Mouse (Mus musculus) embryonic facial prominence, embryonic 11.5 days (tissue): ENCODE results near the gene Rasgrf2. TPM values are rescaled to one million over a fixed set of nuclear protein-coding genes. Genes with fewer than 3 reads are reported as not detected.

Experiments
- ATAC-seq: fragments of 200-750 bp; cut with Nextera tagmentation; replicated peaks from 2 replicates; pipeline ENCODE4 v1.8.0; 2017; ENCODE audit warnings: low read depth; ENCODE audit not compliant: insufficient number of reproducible peaks, low FRiP score, low TSS enrichment
- DNase-seq: peaks from one replicate; pipeline ENCODE4 v3.0.0-alpha.2; 2015; ENCODE audit warnings: low spot score
- H3K27ac ChIP-seq: fragments of 300-500 bp; sonication (generic); replicated peaks from 2 replicates; pipeline ENCODE4 v1.5.1; 2014; ENCODE audit warnings: mild to moderate bottlenecking, low read depth, low read length, control low read depth
- H3K27me3 ChIP-seq: fragments of 300-500 bp; sonication (generic); 2 replicates; pipeline ENCODE4 v1.6.1; 2014; ENCODE audit warnings: mild to moderate bottlenecking, low read length, moderate library complexity, mixed read lengths; ENCODE audit not compliant: control insufficient read depth, insufficient read depth
- H3K36me3 ChIP-seq: fragments of 300-500 bp; sonication (generic); replicated peaks from 2 replicates; pipeline ENCODE4 v1.6.1; 2014; ENCODE audit warnings: low read depth, mild to moderate bottlenecking, low read length, moderate library complexity, mixed read lengths; ENCODE audit not compliant: control insufficient read depth, insufficient read depth
- H3K4me1 ChIP-seq: fragments of 300-500 bp; sonication (generic); 2 replicates; pipeline ENCODE4 v1.6.1; 2014; ENCODE audit warnings: low read length, mixed read lengths; ENCODE audit not compliant: control insufficient read depth, insufficient read depth
- H3K4me2 ChIP-seq: fragments of 300-500 bp; sonication (generic); 2 replicates; pipeline ENCODE4 v1.6.1; 2014; ENCODE audit warnings: low read depth, mild to moderate bottlenecking, control low read depth, low read length, moderate library complexity
- H3K4me3 ChIP-seq: fragments of 300-500 bp; sonication (generic); 2 replicates; pipeline ENCODE4 v1.5.1; 2014; ENCODE audit warnings: low read depth, low read length, control low read depth
- H3K9ac ChIP-seq: fragments of 300-500 bp; sonication (generic); replicated peaks from 2 replicates; pipeline ENCODE4 v1.6.1; 2014; ENCODE audit warnings: mild to moderate bottlenecking, control low read depth, low read length
- H3K9me3 ChIP-seq: fragments of 300-500 bp; sonication (generic); replicated peaks from 2 replicates; pipeline ENCODE4 v1.6.1; 2016; ENCODE audit warnings: mild to moderate bottlenecking, low read length, inconsistent platforms, mixed read lengths; ENCODE audit not compliant: control insufficient read depth
- WGBS: fragments of 180-500 bp; shearing (Covaris S2); extraction: QIAGEN DNeasy Blood & Tissue Kit; methylation state at CpG from one replicate; pipeline ENCODE4 v1.1.7; 2014; 5-methylcytosine and 5-hydroxymethylcytosine counted together
- polyA plus RNA-seq: library from polyadenylated mRNA; unstranded; fragments of >200 nt; fragmentation: Nextera tagmentation; extraction: Ambion mirVana; gene quantifications from 2 replicates; pipeline ENCODE4 v1.2.1, GENCODE M21; 2014

Gene Rasgrf2
- polyA plus RNA-seq, 1 experiment from 2014 or later: 0.10 TPM

DNA sequence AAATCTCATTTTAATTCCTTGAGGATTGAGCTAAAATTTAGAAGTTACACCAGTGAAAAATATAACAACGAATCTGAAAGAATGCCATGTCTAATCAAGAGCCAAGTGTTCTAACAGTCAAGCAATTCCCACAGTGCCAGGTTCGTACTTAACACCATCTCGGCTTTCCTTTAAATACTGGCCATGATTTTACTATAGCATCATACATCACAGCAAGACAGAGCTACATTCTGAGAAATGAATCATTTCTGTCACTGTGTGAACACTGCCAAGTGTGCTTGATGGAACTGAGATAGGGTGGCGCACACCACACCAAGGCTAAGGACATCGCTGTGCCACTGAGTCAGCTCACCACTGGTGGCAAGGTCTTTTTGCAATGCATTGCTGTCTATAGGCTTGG is 5.6 kb downstream of the Rasgrf2 start:
- H3K4me3 ChIP-seq: no peak overlapping the region
- WGBS: 91% methylated on average over 5 of the region's 5 CpGs

GRCm38 (mm10) chr13:92119623-92120022 is 11.8 kb downstream of the Rasgrf2 start:
- Histone ChIP-seq H3K9ac (no peak overlapping the region), H3K9me3 (no peaks in the 10 kb centered on the region), H3K27me3 (no peaks in the 10 kb centered on the region), H3K4me2 (no peak overlapping the region), H3K27ac (no peak overlapping the region), H3K36me3 (no peaks in the 10 kb centered on the region), H3K4me1 (no peaks in the 10 kb centered on the region), H3K4me3 (no peak overlapping the region)
- ATAC-seq: no peak
- DNase-seq: no peak
- WGBS: 69% methylated on average over 5 of the region's 5 CpGs

More for the DNA sequence above, 5.6 kb downstream of the Rasgrf2 start:
- Histone ChIP-seq H3K4me2 (no peak overlapping the region), H3K9ac (no peak overlapping the region), H3K36me3 (no peaks in the 10 kb centered on the region), H3K27ac (no peak overlapping the region), H3K9me3 (no peaks in the 10 kb centered on the region), H3K27me3 (peaks cover 5% of the 10 kb centered on the region), H3K4me1 (no peaks in the 10 kb centered on the region)
- DNase-seq (no peak), ATAC-seq (no peak)

- Histone ChIP-seq H3K36me3 (no peaks in the 10 kb centered on the region), H3K9ac (no peak overlapping the region), H3K4me1 (no peaks in the 10 kb centered on the region), H3K4me2 (no peak overlapping the region), H3K27me3 (no peaks in the 10 kb centered on the region), H3K4me3 (no peak overlapping the region), H3K9me3 (no peaks in the 10 kb centered on the region), H3K27ac (no peak overlapping the region)
- ATAC-seq: no peak
- WGBS: 70% methylated on average over 3 of the region's 3 CpGs
- DNase-seq: no peak
Observed at GRCm38 (mm10) chr13:92114076-92114475, 17.4 kb downstream of the Rasgrf2 start.

DNA sequence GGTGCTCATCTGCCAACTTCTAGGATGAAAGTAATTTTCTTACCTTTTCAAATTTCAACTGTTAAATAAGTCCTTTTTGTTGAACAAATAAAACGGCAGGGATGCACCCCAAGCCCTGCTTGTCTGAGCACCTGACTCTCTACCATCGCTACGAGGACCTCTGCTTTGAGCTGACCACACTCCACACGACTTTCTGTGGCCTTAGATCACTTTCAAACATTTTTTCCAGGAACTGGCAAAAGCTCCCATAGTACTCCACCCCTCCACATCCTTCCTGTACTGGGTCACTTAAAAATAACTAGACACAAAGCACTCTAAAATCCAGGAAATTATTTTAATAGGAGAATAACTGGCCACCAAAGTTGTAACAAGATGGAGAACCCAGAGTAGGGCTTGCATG is 23.2 kb downstream of the Rasgrf2 start:
- WGBS: 75% methylated on average over 4 of the region's 4 CpGs

GRCm38 (mm10) chr13:92104259-92104658 is 27.2 kb downstream of the Rasgrf2 start:
- ATAC-seq: no peak
- H3K4me2 ChIP-seq: no peak overlapping the region
- WGBS: 82% methylated on average over 7 of the region's 7 CpGs

More for the DNA sequence above, 23.2 kb downstream of the Rasgrf2 start:
- H3K27ac ChIP-seq: no peak overlapping the region
- no peak overlapping the region for H3K4me3 ChIP-seq
- no peak for ATAC-seq
- no peaks in the 10 kb centered on the region for H3K4me1 ChIP-seq
- DNase-seq: no peak
- no peaks in the 10 kb centered on the region for H3K36me3 ChIP-seq
- no peaks in the 10 kb centered on the region for H3K9me3 ChIP-seq
- no peak overlapping the region for H3K9ac ChIP-seq
- no peak overlapping the region for H3K4me2 ChIP-seq
- no peaks in the 10 kb centered on the region for H3K27me3 ChIP-seq

DNA sequence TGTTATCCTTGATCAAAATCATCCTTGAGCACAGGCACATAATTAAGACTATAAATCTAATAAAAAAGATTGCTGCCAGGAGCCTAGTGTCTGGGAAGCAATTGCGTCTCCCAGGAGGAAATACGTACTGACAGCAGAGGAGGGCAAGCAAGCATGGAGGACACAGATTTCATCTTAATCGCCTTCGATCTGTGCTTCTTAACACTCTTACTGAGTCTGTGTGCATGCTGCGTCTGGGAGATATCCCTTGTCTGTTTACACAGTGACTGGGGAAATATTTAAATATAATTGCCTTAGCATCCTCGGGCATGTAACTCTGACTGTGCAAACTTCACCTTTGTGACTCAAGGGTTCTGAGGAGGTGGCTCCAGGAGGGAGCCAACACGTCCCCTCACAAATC is 33.0 kb downstream of the Rasgrf2 start:
- Histone ChIP-seq H3K36me3 (no peaks in the 10 kb centered on the region), H3K27me3 (no peaks in the 10 kb centered on the region), H3K4me2 (no peak overlapping the region), H3K9me3 (no peaks in the 10 kb centered on the region), H3K27ac (no peak overlapping the region), H3K9ac (no peak overlapping the region), H3K4me3 (no peak overlapping the region), H3K4me1 (no peaks in the 10 kb centered on the region)
- ATAC-seq (no peak), DNase-seq (no peak)
- WGBS: 66% methylated on average over 7 of the region's 7 CpGs

More at GRCm38 (mm10) chr13:92104259-92104658, 27.2 kb downstream of the Rasgrf2 start:
- Histone ChIP-seq H3K36me3 (no peaks in the 10 kb centered on the region), H3K27ac (no peak overlapping the region), H3K9me3 (no peaks in the 10 kb centered on the region), H3K4me3 (no peak overlapping the region), H3K4me1 (no peaks in the 10 kb centered on the region), H3K27me3 (no peaks in the 10 kb centered on the region), H3K9ac (no peak overlapping the region)
- no peak for DNase-seq

- Histone ChIP-seq H3K9me3 (no peaks in the 10 kb centered on the region), H3K36me3 (no peaks in the 10 kb centered on the region), H3K4me2 (no peak overlapping the region), H3K4me1 (no peaks in the 10 kb centered on the region), H3K27me3 (no peaks in the 10 kb centered on the region), H3K4me3 (no peak overlapping the region), H3K9ac (no peak overlapping the region), H3K27ac (no peak overlapping the region)
- 68% methylated on average over 12 of the region's 12 CpGs for WGBS
- DNase-seq: peak; percentile 18
- ATAC-seq: no peak
Observed at GRCm38 (mm10) chr13:92095131-92096090, 36.0 kb downstream of the Rasgrf2 start.

DNA sequence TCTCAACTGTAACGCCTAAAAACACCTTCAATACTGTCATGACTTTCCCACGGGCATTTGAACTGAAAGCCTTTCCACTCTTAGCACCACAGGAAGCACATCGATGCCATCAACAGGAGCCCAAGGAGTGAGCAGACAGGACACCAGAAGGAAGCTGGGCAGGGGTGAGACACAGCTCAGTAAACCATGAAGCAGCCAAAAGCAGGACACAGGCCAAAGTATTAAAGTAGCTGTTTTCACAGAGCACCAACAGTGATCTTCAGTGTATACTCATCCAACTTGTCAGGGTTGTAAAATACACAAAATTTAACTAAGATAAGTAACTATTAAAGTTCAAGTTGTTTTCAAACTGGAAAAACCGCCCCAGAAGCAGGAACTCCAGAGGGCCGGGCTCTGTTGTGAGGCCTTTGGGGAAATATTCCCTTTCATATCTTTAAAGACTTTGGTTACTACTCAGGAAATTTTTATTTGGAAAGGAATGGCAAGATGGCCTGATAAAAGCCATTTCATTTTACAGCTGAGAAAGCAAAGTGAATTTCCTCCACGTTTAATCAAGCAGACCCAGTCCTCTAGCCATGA is 37.7 kb downstream of the Rasgrf2 start:
- Histone ChIP-seq H3K9me3 (no peaks in the 10 kb centered on the region), H3K4me1 (no peaks in the 10 kb centered on the region), H3K27ac (no peak overlapping the region), H3K4me2 (no peak overlapping the region), H3K36me3 (no peaks in the 10 kb centered on the region), H3K9ac (no peak overlapping the region), H3K27me3 (no peaks in the 10 kb centered on the region), H3K4me3 (no peak overlapping the region)
- 84% methylated on average over 6 of the region's 6 CpGs for WGBS
- DNase-seq (no peak), ATAC-seq (no peak)
